Mouse (Mus musculus): ENCODE data around the gene Hoxb7.

Gene Hoxb7
- long read RNA-seq, experiment 1, transcript Hoxb7-201 (2 exons, 1,291 nt) = major isoform, 70 of 73 reads
- long read RNA-seq, experiment 1, partial matches to known transcripts = 1 of 73 reads
- long read RNA-seq, experiment 1, other reads (novel, unspliced or antisense) = 1 of 73 reads
- long read RNA-seq, experiment 2, transcript Hoxb7-201 (2 exons, 1,291 nt) = major isoform, 76 of 77 reads
- long read RNA-seq, experiment 2, partial matches to known transcripts = 0 of 77 reads
- long read RNA-seq, experiment 2, other reads (novel, unspliced or antisense) = 1 of 77 reads

- intact Hi-C loops (cut with DNase I) = no loop called here
Measured at GRCm38 (mm10) chr11:96285771-96286738, at the start of gene Hoxb7. TSS of gene Hoxb7 (plus strand) at chr11:96286623.

- intact Hi-C loops (cut with DNase I) = no loop called here
Measured at GRCm38 (mm10) chr11:96240211-96240610, 46.2 kb upstream of the Hoxb7 start.

- intact Hi-C loops (cut with DNase I) = no loop called here
Measured at GRCm38 (mm10) chr11:96250901-96251300, 35.5 kb upstream of the Hoxb7 start.

- intact Hi-C loops (cut with DNase I) = no loop called here
Measured at GRCm38 (mm10) chr11:96251480-96252031, 34.9 kb upstream of the Hoxb7 start.

- intact Hi-C loops (cut with DNase I) = no loop called here
Measured at GRCm38 (mm10) chr11:96252541-96253120, 33.8 kb upstream of the Hoxb7 start.

- intact Hi-C loops (cut with DNase I) = no loop called here
Measured at GRCm38 (mm10) chr11:96254221-96254620, 32.2 kb upstream of the Hoxb7 start.

- intact Hi-C loops (cut with DNase I) = no loop called here
Measured at GRCm38 (mm10) chr11:96255111-96255995, 31.1 kb upstream of the Hoxb7 start.

- intact Hi-C loops (cut with DNase I) = no loop called here
Measured at GRCm38 (mm10) chr11:96255996-96256445, 30.4 kb upstream of the Hoxb7 start.

- intact Hi-C loops (cut with DNase I) = no loop called here
Measured at GRCm38 (mm10) chr11:96257141-96257540, 29.3 kb upstream of the Hoxb7 start.

GRCm38 (mm10) chr11:96259038-96259437, 27.4 kb upstream of the Hoxb7 start:
- intact Hi-C loops (cut with DNase I) = no loop called here

GRCm38 (mm10) chr11:96259511-96259910, 26.9 kb upstream of the Hoxb7 start:
- intact Hi-C loops (cut with DNase I) = no loop called here

- intact Hi-C loops (cut with DNase I) = no loop called here
Measured at GRCm38 (mm10) chr11:96260310-96260970, 26.0 kb upstream of the Hoxb7 start.

- intact Hi-C loops (cut with DNase I) = no loop called here
Measured at GRCm38 (mm10) chr11:96261323-96261890, 25.0 kb upstream of the Hoxb7 start.

- intact Hi-C loops (cut with DNase I) = no loop called here
Measured at GRCm38 (mm10) chr11:96262262-96262830, 24.1 kb upstream of the Hoxb7 start.

- intact Hi-C loops (cut with DNase I) = no loop called here
Measured at GRCm38 (mm10) chr11:96263636-96264389, 22.6 kb upstream of the Hoxb7 start.

- intact Hi-C loops (cut with DNase I) = no loop called here
Measured at GRCm38 (mm10) chr11:96264390-96265020, 21.9 kb upstream of the Hoxb7 start.

GRCm38 (mm10) chr11:96265954-96266353, 20.5 kb upstream of the Hoxb7 start:
- intact Hi-C loops (cut with DNase I) = no loop called here
